Mouse (Mus musculus) CH12F3 (cell line): ENCODE data around the gene Sox13.
"Not testable (repeated sequence)": the region's sequence is repeated elsewhere in the genome, so short reads cannot be mapped to it uniquely, and the experiment has no call there.

Source experiments
- in situ Hi-C: fragments of 300-500 bp; cut with MboI; formaldehyde crosslinking; loops from 2 replicates; pipeline ENCODE4 v1.14.3; 2020; ENCODE audit warnings: low sequenced_read_pairs

The Sox13 gene

GRCm38 (mm10) chr1:133340403-133340802, 83.8 kb downstream of the Sox13 start:
- in situ Hi-C loops = not testable (repeated sequence)

- in situ Hi-C loops = no loop called here
These were observed 90.2 kb downstream of the Sox13 start for GRCm38 (mm10) chr1:133333937-133334336.

GRCm38 (mm10) chr1:133332656-133333430, 91.3 kb downstream of the Sox13 start:
- in situ Hi-C loops = no loop called here
